Mouse (Mus musculus): ENCODE results near the gene Uba6. TPM values are rescaled to one million over a fixed set of nuclear protein-coding genes. Genes with fewer than 3 reads are reported as not detected.

Uba6 gene
- total and polyA plus RNA-seq, 3 experiments: 9.8 to 59.4 (median 11.8) TPM

DNA sequence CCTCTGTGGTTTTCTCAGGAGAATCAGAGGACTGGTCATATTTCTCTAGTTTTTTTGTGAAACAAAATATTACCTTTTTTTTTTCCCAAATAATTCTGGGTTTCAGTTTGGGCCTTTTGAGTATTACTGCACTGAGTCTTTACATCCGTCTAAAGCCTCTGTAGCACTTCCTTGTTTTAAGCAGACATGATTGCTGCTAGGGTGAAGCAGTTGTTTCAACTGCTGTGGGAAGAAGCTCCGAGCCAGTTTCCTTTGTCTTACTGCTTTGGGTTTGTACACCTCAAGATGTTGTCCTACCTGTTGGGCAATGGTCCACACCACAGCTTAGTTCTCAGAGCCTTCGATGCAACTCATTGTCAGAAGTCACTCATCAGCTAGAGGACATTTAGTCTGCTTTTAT is 72.0 kb downstream of the Uba6 start:
- TF ChIP-seq ZMIZ1 (IDR thresholded peaks at IDR 0.05; ENCODE audit: low read depth, low read length): no peak
- no peak for TF ChIP-seq POLR2A (IDR thresholded peaks at IDR 0.05; ENCODE audit: control insufficient read depth in 1 of 2, insufficient read depth in 1 of 2, low read depth in 1 of 2, low read length in 2 of 2, poor library complexity in 1 of 2)
- no peak for TF ChIP-seq MAZ (IDR thresholded peaks at IDR 0.05; ENCODE audit: low read depth, low read length)
- no peak overlapping the region for H3K4me3 ChIP-seq (ENCODE audit: control insufficient read depth in 1 of 2, insufficient read depth in 1 of 2, low read depth in 2 of 2, low read length in 2 of 2)

GRCm38 (mm10) chr5:86098988-86099387 is 73.6 kb downstream of the Uba6 start:
- Histone ChIP-seq H3K27me3 (ENCODE audit: control insufficient read depth in 1 of 2, insufficient read depth in 2 of 2, low read length in 2 of 2) (no peaks in the 10 kb centered on the region), H3K27ac (ENCODE audit: control insufficient read depth, low read depth, low read length) (no peak overlapping the region)

More for the DNA sequence above, 72.0 kb downstream of the Uba6 start:
- DNase-seq (ENCODE audit: low read depth, low spot score): peak; percentile 13
- H3K9ac ChIP-seq (ENCODE audit: control insufficient read depth, low read depth, low read length, poor library complexity, severe bottlenecking): no peak overlapping the region
- no peaks in the 10 kb centered on the region for H3K79me2 ChIP-seq (ENCODE audit: control insufficient read depth, insufficient read depth, low read length, poor library complexity)
- no peaks in the 10 kb centered on the region for H3K36me3 ChIP-seq (ENCODE audit: control insufficient read depth in 1 of 2, insufficient read depth in 2 of 2, low read length in 2 of 2)
- no peaks in the 10 kb centered on the region for H3K4me1 ChIP-seq (ENCODE audit: control insufficient read depth in 1 of 2, insufficient read depth in 2 of 2, low read length in 2 of 2)
- no peaks in the 10 kb centered on the region for H3K9me3 ChIP-seq (replicated peaks; ENCODE audit: insufficient read depth, low read length)
- H3K27ac ChIP-seq (ENCODE audit: control insufficient read depth, low read depth, low read length): no peak overlapping the region
- H3K27me3 ChIP-seq (ENCODE audit: control insufficient read depth in 1 of 2, insufficient read depth in 2 of 2, low read length in 2 of 2): no peaks in the 10 kb centered on the region

DNA sequence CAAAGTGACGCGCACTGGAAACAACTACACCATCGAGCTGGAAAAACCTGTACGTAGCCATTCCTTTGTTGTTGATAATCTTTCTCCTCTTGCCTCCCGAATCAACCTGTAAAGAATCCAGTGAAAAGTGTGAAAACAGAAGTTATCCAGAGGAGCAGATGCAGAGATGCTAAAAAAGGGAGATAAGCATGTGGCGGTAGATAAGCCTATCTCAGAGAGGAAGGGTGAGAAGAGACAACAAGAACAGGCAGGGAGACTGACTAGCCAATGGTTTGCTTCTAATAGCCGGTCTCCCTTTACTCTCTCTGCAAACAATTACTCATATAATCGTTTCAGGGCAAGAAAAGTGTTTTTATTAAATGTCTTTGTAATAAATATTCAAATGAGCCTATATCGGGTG is 77.8 kb downstream of the Uba6 start:
- DNase-seq (ENCODE audit: low read depth, low spot score): no peak
- H3K27ac ChIP-seq (ENCODE audit: control insufficient read depth, low read depth, low read length): no peak overlapping the region
- peaks cover 0 to 6% of the 10 kb centered on the region in 2 experiments; a peak in 2 of 4 replicates for H3K36me3 ChIP-seq (ENCODE audit: control insufficient read depth in 1 of 2, insufficient read depth in 2 of 2, low read length in 2 of 2)
- no peak for TF ChIP-seq CHD2 (IDR thresholded peaks at IDR 0.05; ENCODE audit: low read length)
- TF ChIP-seq ZNF384 (IDR thresholded peaks at IDR 0.05; ENCODE audit: low read depth, low read length): no peak
- TF ChIP-seq USF1 (IDR thresholded peaks at IDR 0.05; ENCODE audit: low read depth, low read length): no peak
- TF ChIP-seq TAL1 (IDR thresholded peaks at IDR 0.05; ENCODE audit: low read length): no peak
- peak; percentile 51 to 61; a peak in 2 of 4 replicates for TF ChIP-seq EP300 (IDR thresholded peaks at IDR 0.05; ENCODE audit: low read depth in 1 of 2, low read length in 2 of 2)
- TF ChIP-seq JUND (IDR thresholded peaks at IDR 0.05; ENCODE audit: low read depth, low read length): no peak
- 0 out of 2 replicates have a peak, but pooled peaks have one; percentile 22 for TF ChIP-seq RCOR1 (IDR thresholded peaks at IDR 0.05; ENCODE audit: low read depth, low read length)
- no peak for TF ChIP-seq GABPA (IDR thresholded peaks at IDR 0.05; ENCODE audit: low read depth, low read length)
- TF ChIP-seq CTCF (IDR thresholded peaks at IDR 0.05 in 2 of 3, conservative IDR thresholded peaks at IDR 0.05 in 1 of 3; ENCODE audit: control insufficient read depth in 1 of 3, insufficient read depth in 1 of 3, low read depth in 2 of 3, low read length in 3 of 3, poor library complexity in 1 of 3, severe bottlenecking in 1 of 3): no peak
- no peak for TF ChIP-seq POLR2A (IDR thresholded peaks at IDR 0.05; ENCODE audit: control insufficient read depth in 1 of 2, insufficient read depth in 1 of 2, low read depth in 1 of 2, low read length in 2 of 2, poor library complexity in 1 of 2)
- no peak for TF ChIP-seq HCFC1 (IDR thresholded peaks at IDR 0.05; ENCODE audit: low read depth, low read length)
- TF ChIP-seq MXI1 (IDR thresholded peaks at IDR 0.05; ENCODE audit: low read depth, low read length): no peak
- TF ChIP-seq GATA1 (IDR thresholded peaks at IDR 0.05; ENCODE audit: low read depth, low read length): peak; percentile 81
- peak; percentile 57 for TF ChIP-seq TCF12 (IDR thresholded peaks at IDR 0.05; ENCODE audit: low read depth, low read length)
- 0 out of 2 replicates have a peak, but pooled peaks have one; percentile 16 for TF ChIP-seq ETS1 (IDR thresholded peaks at IDR 0.05; ENCODE audit: low read depth, low read length)
- TF ChIP-seq SIN3A (IDR thresholded peaks at IDR 0.05; ENCODE audit: low read length): no peak
- no peak for TF ChIP-seq RAD21 (IDR thresholded peaks at IDR 0.05; ENCODE audit: low read depth, low read length)
- no peak for TF ChIP-seq MAX (IDR thresholded peaks at IDR 0.05; ENCODE audit: low read length)
- TF ChIP-seq KAT2A (conservative IDR thresholded peaks at IDR 0.05; ENCODE audit: low read depth, low read length): no peak

More at GRCm38 (mm10) chr5:86098988-86099387, 73.6 kb downstream of the Uba6 start:
- DNase-seq (ENCODE audit: low read depth, low spot score): no peak
- TF ChIP-seq MAZ (IDR thresholded peaks at IDR 0.05; ENCODE audit: low read depth, low read length) (no peak), SIN3A (IDR thresholded peaks at IDR 0.05; ENCODE audit: low read length) (no peak), ZNF384 (IDR thresholded peaks at IDR 0.05; ENCODE audit: low read depth, low read length) (no peak), SMC3 (IDR thresholded peaks at IDR 0.05; ENCODE audit: low read depth, low read length) (no peak), POLR2AphosphoS2 (IDR thresholded peaks at IDR 0.05; ENCODE audit: low read length) (no peak), NRF1 (IDR thresholded peaks at IDR 0.05; ENCODE audit: insufficient read depth, low read depth, low read length, poor library complexity, severe bottlenecking) (no peak), UBTF (IDR thresholded peaks at IDR 0.05; ENCODE audit: borderline replicate concordance, insufficient read depth, low read depth, low read length) (no peak), MEF2A (IDR thresholded peaks at IDR 0.05; ENCODE audit: extremely low read depth, insufficient replicate concordance, low read depth, low read length, poor library complexity, severe bottlenecking) (no peak), ETS1 (IDR thresholded peaks at IDR 0.05; ENCODE audit: low read depth, low read length) (no peak), MAX (IDR thresholded peaks at IDR 0.05; ENCODE audit: low read length) (no peak), TCF12 (IDR thresholded peaks at IDR 0.05; ENCODE audit: low read depth, low read length) (no peak), GATA1 (IDR thresholded peaks at IDR 0.05; ENCODE audit: low read depth, low read length) (no peak), NELFE (IDR thresholded peaks at IDR 0.05; ENCODE audit: low read depth, low read length) (no peak), CTCF (IDR thresholded peaks at IDR 0.05 in 2 of 3, conservative IDR thresholded peaks at IDR 0.05 in 1 of 3; ENCODE audit: control insufficient read depth in 1 of 3, insufficient read depth in 1 of 3, low read depth in 2 of 3, low read length in 3 of 3, poor library complexity in 1 of 3, severe bottlenecking in 1 of 3) (no peak), BHLHE40 (IDR thresholded peaks at IDR 0.05; ENCODE audit: borderline replicate concordance, low read depth, low read length) (no peak)
- peaks cover 0 to 7% of the 10 kb centered on the region in 2 experiments; a peak in 2 of 4 replicates for H3K4me1 ChIP-seq (ENCODE audit: control insufficient read depth in 1 of 2, insufficient read depth in 2 of 2, low read length in 2 of 2)
- no peaks in the 10 kb centered on the region for H3K9me3 ChIP-seq (replicated peaks; ENCODE audit: insufficient read depth, low read length)
- no peaks in the 10 kb centered on the region for H3K79me2 ChIP-seq (ENCODE audit: control insufficient read depth, insufficient read depth, low read length, poor library complexity)
- peaks cover 0 to 6% of the 10 kb centered on the region in 2 experiments; a peak in 2 of 4 replicates for H3K36me3 ChIP-seq (ENCODE audit: control insufficient read depth in 1 of 2, insufficient read depth in 2 of 2, low read length in 2 of 2)
- no peak overlapping the region for H3K9ac ChIP-seq (ENCODE audit: control insufficient read depth, low read depth, low read length, poor library complexity, severe bottlenecking)
- no peak overlapping the region for H3K4me3 ChIP-seq (ENCODE audit: control insufficient read depth in 1 of 2, insufficient read depth in 1 of 2, low read depth in 2 of 2, low read length in 2 of 2)

More for the DNA sequence above, 77.8 kb downstream of the Uba6 start:
- H3K4me1 ChIP-seq (ENCODE audit: control insufficient read depth in 1 of 2, insufficient read depth in 2 of 2, low read length in 2 of 2): peaks cover 0 to 7% of the 10 kb centered on the region in 2 experiments; a peak in 2 of 4 replicates
- H3K27me3 ChIP-seq (ENCODE audit: control insufficient read depth in 1 of 2, insufficient read depth in 2 of 2, low read length in 2 of 2): no peaks in the 10 kb centered on the region
- no peak overlapping the region for H3K9ac ChIP-seq (ENCODE audit: control insufficient read depth, low read depth, low read length, poor library complexity, severe bottlenecking)
- H3K79me2 ChIP-seq (ENCODE audit: control insufficient read depth, insufficient read depth, low read length, poor library complexity): no peaks in the 10 kb centered on the region
- H3K9me3 ChIP-seq (replicated peaks; ENCODE audit: insufficient read depth, low read length): no peaks in the 10 kb centered on the region
- H3K4me3 ChIP-seq (ENCODE audit: control insufficient read depth in 1 of 2, insufficient read depth in 1 of 2, low read depth in 2 of 2, low read length in 2 of 2): no peak overlapping the region
